Mouse (Mus musculus): ENCODE measurements at regions not wholly inside any gene's neighbourhood (a gene's known extent, or its start where the extent isn't known, plus 50 kb on each side); places are given as distances from the start of the nearest gene placed in this dataset.

GRCm38 (mm10) chr4:9132982-9133625, 894.3 kb upstream of the Car8 start:
- peak; percentile 13 to 52 for DNase-seq (ENCODE audit: low spot score in 2 of 2)

GRCm38 (mm10) chr4:9132356-9132755, 893.5 kb upstream of the Car8 start:
- DNase-seq (ENCODE audit: low spot score in 2 of 2): peak; percentile 9 to 45

- DNase-seq (ENCODE audit: low spot score in 2 of 2): peak in 1 of 2 experiments; percentile 12
Observed at GRCm38 (mm10) chr4:9131610-9132009, 892.8 kb upstream of the Car8 start.

- no peak for DNase-seq (ENCODE audit: low spot score in 2 of 2)
Observed at GRCm38 (mm10) chr4:9125236-9125963, 886.6 kb upstream of the Car8 start.

- DNase-seq (ENCODE audit: low spot score in 2 of 2): no peak
Observed at GRCm38 (mm10) chr4:9124586-9125232, 885.9 kb upstream of the Car8 start.

GRCm38 (mm10) chr4:9124109-9124508, 885.3 kb upstream of the Car8 start:
- DNase-seq (ENCODE audit: low spot score in 2 of 2): no peak

GRCm38 (mm10) chr4:9123396-9124031, 884.7 kb upstream of the Car8 start:
- no peak for DNase-seq (ENCODE audit: low spot score in 2 of 2)

GRCm38 (mm10) chr4:9122639-9123286, 883.9 kb upstream of the Car8 start:
- no peak for DNase-seq (ENCODE audit: low spot score in 2 of 2)

- DNase-seq (ENCODE audit: low spot score in 2 of 2): no peak
Observed at GRCm38 (mm10) chr4:9116955-9117647, 878.3 kb upstream of the Car8 start.

GRCm38 (mm10) chr4:9115874-9116273, 877.0 kb upstream of the Car8 start:
- DNase-seq (ENCODE audit: low spot score in 2 of 2): no peak

GRCm38 (mm10) chr4:9113982-9114381, 875.1 kb upstream of the Car8 start:
- DNase-seq (ENCODE audit: low spot score in 2 of 2): no peak

GRCm38 (mm10) chr4:9110355-9110754, 871.5 kb upstream of the Car8 start:
- DNase-seq (ENCODE audit: low spot score in 2 of 2): no peak

GRCm38 (mm10) chr4:9107295-9107694, 868.5 kb upstream of the Car8 start:
- no peak for DNase-seq (ENCODE audit: low spot score in 2 of 2)

- no peak for DNase-seq (ENCODE audit: low spot score in 2 of 2)
Observed at GRCm38 (mm10) chr4:9106778-9107177, 867.9 kb upstream of the Car8 start.

- no peak for DNase-seq (ENCODE audit: low spot score in 2 of 2)
Observed at GRCm38 (mm10) chr4:9104657-9105056, 865.8 kb upstream of the Car8 start.

GRCm38 (mm10) chr4:9103958-9104357, 865.1 kb upstream of the Car8 start:
- no peak for DNase-seq (ENCODE audit: low spot score in 2 of 2)

- DNase-seq (ENCODE audit: low spot score in 2 of 2): peak; percentile 64 to 92
Observed at GRCm38 (mm10) chr4:9096809-9097700, 858.2 kb upstream of the Car8 start.

GRCm38 (mm10) chr4:9096274-9096673, 857.4 kb upstream of the Car8 start:
- DNase-seq (ENCODE audit: low spot score in 2 of 2): no peak

- no peak for DNase-seq (ENCODE audit: low spot score in 2 of 2)
Observed at GRCm38 (mm10) chr4:9095646-9096045, 856.8 kb upstream of the Car8 start.

GRCm38 (mm10) chr4:9094522-9094921, 855.7 kb upstream of the Car8 start:
- no peak for DNase-seq (ENCODE audit: low spot score in 2 of 2)

Measured in urinary bladder, postnatal 4 days (tissue).